8 mouse cellular contexts compared by ENCODE assay signal in genomic region chr4:109504885-109505284, GRCm38 (mm10). TPM values are rescaled to one million over a fixed set of nuclear protein-coding genes. Genes with fewer than 3 reads are reported as not detected.
DNase-seq lines count a peak whose midpoint lies in the region; TF ChIP-seq lines count a peak whose summit lies in the region.
"Had no signal": no experiment of that assay in that cellular context is flagged by ENCODE, and none has a peak within 500 bp of the region (broad histone marks: within the 10 kb centered on the region; RNA-seq: fewer than 3 reads in every experiment).

No protein-coding gene starts in this region.

- no peak; the same call in 1 of the 2 replicates for TF ChIP-seq CTCF in liver, adult 2 months (IDR thresholded peaks at IDR 0.05; ENCODE audit: low read depth, low read length)

- no peak overlapping the region for H3K4me3 ChIP-seq in liver, adult 2 months (ENCODE audit: insufficient read depth, low read depth, low read length)
- H3K4me3 ChIP-seq: liver, embryonic 15.5 days had no signal

- no peak overlapping the region for H3K27ac ChIP-seq in liver, adult 2 months (replicated peaks; ENCODE audit: insufficient read depth, low read depth, low read length)
- H3K27ac ChIP-seq: liver, embryonic 15.5 days had no signal

- peak; percentile 85 for DNase-seq in 416B (ENCODE audit: low read depth)
- peak; percentile 83 for DNase-seq in CD4-positive, CD25-positive, alpha-beta regulatory T cell, adult 2 months (ENCODE audit: low read depth, low spot score)
- DNase-seq in c-Kit-positive CD71-positive TER-119-negative erythroid progenitor cells, embryonic 14.5 days (ENCODE audit: low read depth), result peak; percentile 68
- DNase-seq in frontal cortex, adult 2 months (ENCODE audit: extremely low spot score in 1 of 2, low spot score in 1 of 2), result peak; percentile 25 to 80
- peak; percentile 73 for DNase-seq in kidney, postnatal 14 days
- peak; percentile 67 for DNase-seq in liver, adult 2 months (ENCODE audit: extremely low read depth, low read depth, low spot score)
- peak; percentile 6 for DNase-seq in retina, adult 2 months (ENCODE audit: low read depth, low spot score)

- no peaks in the 10 kb centered on the region for H3K27me3 ChIP-seq in liver, adult 2 months (ENCODE audit: control insufficient read depth, insufficient read depth, low read length)

- no peak overlapping the region for H3K9ac ChIP-seq in liver, adult 2 months (ENCODE audit: low read depth, low read length)
- H3K9ac ChIP-seq: liver, embryonic 15.5 days had no signal

- H3K4me1 ChIP-seq in liver, adult 2 months (ENCODE audit: control insufficient read depth, insufficient read depth, low read length), result 0 out of 2 replicates have a peak, but pooled peaks cover 2% of the 10 kb centered on the region
- H3K4me1 ChIP-seq: liver, embryonic 15.5 days had no signal

- WGBS in liver, adult 2 months, result under 1% methylated on average over 5 of the region's 5 CpGs

- TF ChIP-seq POLR2A in liver, adult 2 months (IDR thresholded peaks at IDR 0.05; ENCODE audit: extremely low read depth, insufficient read depth, low read length), result no peak

- no peaks in the 10 kb centered on the region for H3K79me2 ChIP-seq in liver, adult 2 months (ENCODE audit: control insufficient read depth, insufficient read depth, low read length)

- no peaks in the 10 kb centered on the region for H3K36me3 ChIP-seq in liver, adult 2 months (ENCODE audit: control insufficient read depth, insufficient read depth, low read length)
- H3K36me3 ChIP-seq: liver, embryonic 15.5 days had no signal

RNA-seq across cellular contexts. Expression of gene Rnf11, which starts 20.4 kb away (rescaled TPM):
- 169 and 170 TPM in 2 replicates for polyA plus RNA-seq in frontal cortex, adult 2 months (2012; rRNA removed)
- 42.6 and 48.7 TPM in 2 replicates for total RNA-seq in liver, adult 2 months (2014; rRNA removed)
- 33.5 and 42.6 TPM in 2 replicates for polyA plus RNA-seq in liver, adult 2 months (2012; rRNA removed)

RNA-seq across cellular contexts. Expression of gene 4930522H14Rik, which starts 26.2 kb away (rescaled TPM):
- not detected in 2 replicates for polyA plus RNA-seq in frontal cortex, adult 2 months (2012; rRNA removed)
- total RNA-seq in liver, adult 2 months (2014; rRNA removed), result not detected in 2 replicates
- not detected in 2 replicates for polyA plus RNA-seq in liver, adult 2 months (2012; rRNA removed)
- polyA plus RNA-seq: liver, embryonic 15.5 days had no signal

Comparison
In these comparisons a context has a peak if more than half of its experiments do, and no peak if none do; other contexts are left out.
1. DNase-seq: peak in every context shown above with its lines; median percentile 85 in 416B; 83 in CD4-positive, CD25-positive, alpha-beta regulatory T cell, adult 2 months; 73 in kidney, postnatal 14 days; 68 in c-Kit-positive CD71-positive TER-119-negative erythroid progenitor cells, embryonic 14.5 days; 67 in liver, adult 2 months; 52 in frontal cortex, adult 2 months; 6 in retina, adult 2 months.